Mouse (Mus musculus) kidney, adult 18-20 months (tissue): ENCODE data around the gene Hcn2.
A peak's percentile ranks its signal among the peaks of the same experiment; 100 is the strongest.

Experiments
- DNase-seq: peaks from one replicate; pipeline ENCODE4 v3.0.0; 2021

The Hcn2 gene

GRCm38 (mm10) chr10:79778006-79778405 is 61.6 kb downstream of the Hcn2 start:
- DNase-seq: peak; percentile 48

GRCm38 (mm10) chr10:79779193-79779592 is 62.8 kb downstream of the Hcn2 start:
- no peak for DNase-seq

GRCm38 (mm10) chr10:79779784-79780663 is 63.6 kb downstream of the Hcn2 start:
- peak; percentile 99 for DNase-seq

DNA sequence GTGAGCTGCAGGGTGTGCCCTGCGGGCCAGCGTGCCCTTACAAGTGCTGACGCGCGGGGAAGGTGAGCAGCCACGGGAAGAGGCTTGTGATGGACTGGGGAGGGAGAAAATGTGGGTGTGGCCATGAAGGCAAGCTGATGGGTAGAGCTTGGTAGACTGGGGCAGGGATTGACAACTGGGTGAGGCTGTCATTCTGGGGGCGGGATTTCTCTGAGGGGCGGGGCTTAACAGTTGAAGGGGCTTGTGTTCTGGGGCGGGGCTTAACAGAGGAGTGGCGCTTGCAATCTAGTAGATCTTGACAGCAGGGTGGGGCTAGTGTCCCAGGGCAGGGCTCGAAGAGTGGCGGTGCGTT is 64.2 kb downstream of the Hcn2 start:
- no peak for DNase-seq

DNA sequence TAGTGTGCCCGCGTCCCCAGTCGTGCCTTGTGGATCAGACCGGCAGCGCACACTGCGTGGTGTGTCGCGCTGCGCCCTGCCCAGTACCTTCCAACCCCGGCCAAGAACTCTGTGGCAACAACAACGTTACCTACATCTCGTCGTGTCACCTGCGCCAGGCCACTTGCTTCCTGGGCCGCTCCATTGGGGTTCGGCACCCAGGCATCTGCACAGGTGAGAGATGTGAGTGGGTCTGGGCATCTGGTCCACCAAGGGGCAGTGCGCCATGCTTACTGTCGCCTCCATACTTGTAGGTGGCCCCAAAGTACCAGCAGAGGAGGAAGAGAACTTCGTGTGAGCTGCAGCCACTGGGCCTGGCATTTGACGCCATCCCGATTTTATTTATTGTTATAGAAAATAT is 64.7 kb downstream of the Hcn2 start:
- DNase-seq: no peak

GRCm38 (mm10) chr10:79781956-79782355 is 65.5 kb downstream of the Hcn2 start:
- no peak for DNase-seq

DNA sequence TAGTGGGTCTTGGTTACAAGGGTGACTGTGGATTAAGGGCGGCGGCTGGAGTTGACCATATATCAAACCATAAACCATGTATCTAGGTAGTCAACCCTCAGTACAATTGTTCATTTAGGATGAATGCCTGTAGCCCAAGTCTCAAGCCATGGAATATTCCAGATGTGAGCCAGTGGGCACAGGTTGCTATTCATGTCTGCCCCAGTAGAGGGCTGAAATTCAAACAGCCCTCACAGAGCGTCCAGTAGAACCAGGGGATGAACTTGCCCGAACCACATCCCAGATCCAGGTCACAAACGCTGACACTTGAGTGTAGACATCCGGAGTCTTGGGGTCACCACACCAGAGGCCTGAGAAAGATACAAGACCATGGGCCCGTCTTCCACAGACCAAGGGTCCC is 66.6 kb downstream of the Hcn2 start:
- no peak for DNase-seq

DNA sequence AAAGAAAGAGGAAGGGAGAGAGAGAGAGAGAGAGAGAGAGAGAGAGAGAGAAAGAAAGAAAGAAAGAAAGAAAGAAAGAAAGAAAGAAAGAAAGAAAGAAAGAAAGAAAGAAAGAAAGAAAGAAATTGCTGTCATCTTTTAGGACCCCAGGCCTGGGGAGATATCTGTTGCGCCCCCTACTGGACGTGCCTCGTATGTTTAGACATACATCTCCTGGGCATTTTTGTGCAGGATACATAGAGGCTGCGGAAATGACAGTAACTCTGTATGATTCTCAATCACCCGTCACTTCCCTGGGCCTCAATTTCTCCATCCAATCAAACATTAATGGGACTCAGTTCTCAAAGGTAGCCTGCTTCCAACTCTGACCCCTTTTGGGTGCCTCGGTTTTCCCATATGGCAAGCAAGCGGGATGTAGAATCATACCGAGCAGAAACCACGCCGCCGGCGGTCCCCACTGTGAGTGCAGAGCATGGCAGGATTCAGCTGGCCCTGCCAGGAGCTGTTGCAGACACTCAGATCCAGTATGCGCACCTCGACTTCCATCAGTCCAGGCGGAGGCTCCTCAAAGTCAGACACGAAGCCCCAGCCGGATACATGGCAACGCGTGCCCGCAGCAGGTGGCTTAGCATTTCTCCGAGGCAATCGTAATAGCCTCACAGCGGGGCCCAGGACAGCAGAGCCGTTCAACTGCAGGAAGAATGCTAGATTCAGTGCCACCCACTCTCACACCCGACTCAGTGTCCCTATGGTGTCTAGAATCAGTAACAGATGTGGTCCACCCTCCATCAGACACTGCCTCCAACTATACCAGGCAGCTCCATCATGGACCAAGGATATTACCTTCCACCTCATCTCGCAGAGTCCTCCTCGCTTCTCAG is 67.7 kb downstream of the Hcn2 start:
- DNase-seq: peak; percentile 47
